Mouse (Mus musculus): ENCODE results near the gene Yipf4. TPM values are rescaled to one million over a fixed set of nuclear protein-coding genes. Genes with fewer than 3 reads are reported as not detected.

Yipf4 gene
- polyA plus RNA-seq, 1 experiment from 2014 or later: 62.2 TPM

- no peaks in the 10 kb centered on the region for H3K9me3 ChIP-seq (ENCODE audit: control insufficient read depth, low read length)
- H3K36me3 ChIP-seq (replicated peaks; ENCODE audit: control insufficient read depth, insufficient read depth): no peaks in the 10 kb centered on the region
- H3K4me1 ChIP-seq (replicated peaks; ENCODE audit: control insufficient read depth, insufficient read depth, low read length): no peaks in the 10 kb centered on the region
- ATAC-seq (ENCODE audit: low FRiP score) (no peak), DNase-seq (ENCODE audit: low spot score) (no peak)
- H3K27me3 ChIP-seq (ENCODE audit: control insufficient read depth, insufficient read depth, low read length): no peaks in the 10 kb centered on the region
- H3K9ac ChIP-seq: no peak overlapping the region
- 85% methylated on average over 2 of the region's 2 CpGs for WGBS
- H3K4me3 ChIP-seq (replicated peaks; ENCODE audit: low read length): no peak overlapping the region
- H3K27ac ChIP-seq: no peak overlapping the region
- no peak overlapping the region for H3K4me2 ChIP-seq (replicated peaks)
These were observed 23.0 kb downstream of the Yipf4 start for GRCm38 (mm10) chr17:74512308-74512707.

GRCm38 (mm10) chr17:74522797-74523723 is 33.8 kb downstream of the Yipf4 start:
- H3K36me3 ChIP-seq (replicated peaks; ENCODE audit: control insufficient read depth, insufficient read depth): no peaks in the 10 kb centered on the region
- H3K4me3 ChIP-seq (replicated peaks; ENCODE audit: low read length): no peak overlapping the region
- H3K9me3 ChIP-seq (ENCODE audit: control insufficient read depth, low read length): no peaks in the 10 kb centered on the region
- H3K4me2 ChIP-seq (replicated peaks): no peak overlapping the region
- no peak overlapping the region for H3K27ac ChIP-seq
- no peak overlapping the region for H3K9ac ChIP-seq
- WGBS: 86% methylated on average over 8 of the region's 8 CpGs
- no peak for DNase-seq (ENCODE audit: low spot score)
- no peak for ATAC-seq (ENCODE audit: low FRiP score)
- peaks cover 11% of the 10 kb centered on the region for H3K4me1 ChIP-seq (replicated peaks; ENCODE audit: control insufficient read depth, insufficient read depth, low read length)
- no peaks in the 10 kb centered on the region for H3K27me3 ChIP-seq (ENCODE audit: control insufficient read depth, insufficient read depth, low read length)

- Histone ChIP-seq H3K4me2 (replicated peaks) (no peak overlapping the region), H3K27ac (no peak overlapping the region), H3K9ac (no peak overlapping the region), H3K36me3 (replicated peaks; ENCODE audit: control insufficient read depth, insufficient read depth) (no peaks in the 10 kb centered on the region), H3K4me1 (replicated peaks; ENCODE audit: control insufficient read depth, insufficient read depth, low read length) (peaks cover 27% of the 10 kb centered on the region), H3K4me3 (replicated peaks; ENCODE audit: low read length) (no peak overlapping the region), H3K27me3 (ENCODE audit: control insufficient read depth, insufficient read depth, low read length) (no peaks in the 10 kb centered on the region), H3K9me3 (ENCODE audit: control insufficient read depth, low read length) (no peaks in the 10 kb centered on the region)
- 97% methylated on average over 2 of the region's 2 CpGs for WGBS
- ATAC-seq (ENCODE audit: low FRiP score) (no peak), DNase-seq (ENCODE audit: low spot score) (no peak)
These were observed 36.8 kb downstream of the Yipf4 start for GRCm38 (mm10) chr17:74526117-74526516.

- Histone ChIP-seq H3K4me2 (replicated peaks) (peak overlapping the region; percentile 58), H3K4me1 (replicated peaks; ENCODE audit: control insufficient read depth, insufficient read depth, low read length) (peaks cover 27% of the 10 kb centered on the region), H3K36me3 (replicated peaks; ENCODE audit: control insufficient read depth, insufficient read depth) (no peaks in the 10 kb centered on the region), H3K27ac (peak overlapping the region; percentile 97), H3K4me3 (replicated peaks; ENCODE audit: low read length) (peak overlapping the region; percentile 97), H3K9me3 (ENCODE audit: control insufficient read depth, low read length) (no peaks in the 10 kb centered on the region), H3K27me3 (ENCODE audit: control insufficient read depth, insufficient read depth, low read length) (no peaks in the 10 kb centered on the region), H3K9ac (peak overlapping the region; percentile 71)
- no peak for ATAC-seq (ENCODE audit: low FRiP score)
- WGBS: 88% methylated on average over 9 of the region's 9 CpGs
- no peak for DNase-seq (ENCODE audit: low spot score)
These were observed 37.7 kb downstream of the Yipf4 start for GRCm38 (mm10) chr17:74526806-74527653.

GRCm38 (mm10) chr17:74527729-74528607 is 38.7 kb downstream of the Yipf4 start, which contains the start of gene Birc6:
Birc6 (plus strand) TSS chr17:74528295.
- peak within 1 kb of the TSS; percentile 97 for H3K4me3 ChIP-seq (replicated peaks; ENCODE audit: low read length)
- peak; percentile 100 for DNase-seq (ENCODE audit: low spot score)
- ATAC-seq (ENCODE audit: low FRiP score): peak; percentile 97
- peak within 1 kb of the TSS; percentile 97 for H3K27ac ChIP-seq
- H3K27me3 ChIP-seq (ENCODE audit: control insufficient read depth, insufficient read depth, low read length): no peaks in the 10 kb centered on the region
- no peaks in the 10 kb centered on the region for H3K36me3 ChIP-seq (replicated peaks; ENCODE audit: control insufficient read depth, insufficient read depth)
- under 1% methylated on average over 69 of the region's 71 CpGs for WGBS
- peak within 1 kb of the TSS; percentile 98 for H3K9ac ChIP-seq
- H3K4me1 ChIP-seq (replicated peaks; ENCODE audit: control insufficient read depth, insufficient read depth, low read length): peaks cover 27% of the 10 kb centered on the region
- no peaks in the 10 kb centered on the region for H3K9me3 ChIP-seq (ENCODE audit: control insufficient read depth, low read length)
- peak within 1 kb of the TSS; percentile 84 for H3K4me2 ChIP-seq (replicated peaks)

GRCm38 (mm10) chr17:74528648-74529532 is 39.6 kb downstream of the Yipf4 start:
- peaks cover 27% of the 10 kb centered on the region for H3K4me1 ChIP-seq (replicated peaks; ENCODE audit: control insufficient read depth, insufficient read depth, low read length)
- peak overlapping the region; percentile 97 for H3K4me3 ChIP-seq (replicated peaks; ENCODE audit: low read length)
- under 1% methylated on average over 63 of the region's 72 CpGs for WGBS
- DNase-seq (ENCODE audit: low spot score) (no peak), ATAC-seq (ENCODE audit: low FRiP score) (peak; percentile 55)
- H3K9ac ChIP-seq: peak overlapping the region; percentile 98
- no peaks in the 10 kb centered on the region for H3K9me3 ChIP-seq (ENCODE audit: control insufficient read depth, low read length)
- no peaks in the 10 kb centered on the region for H3K36me3 ChIP-seq (replicated peaks; ENCODE audit: control insufficient read depth, insufficient read depth)
- H3K27me3 ChIP-seq (ENCODE audit: control insufficient read depth, insufficient read depth, low read length): no peaks in the 10 kb centered on the region
- peak overlapping the region; percentile 97 for H3K27ac ChIP-seq
- H3K4me2 ChIP-seq (replicated peaks): peak overlapping the region; percentile 84

GRCm38 (mm10) chr17:74529533-74529824 is 40.2 kb downstream of the Yipf4 start:
- ATAC-seq (ENCODE audit: low FRiP score) (no peak), DNase-seq (ENCODE audit: low spot score) (no peak)
- Histone ChIP-seq H3K27ac (peak overlapping the region; percentile 97), H3K4me1 (replicated peaks; ENCODE audit: control insufficient read depth, insufficient read depth, low read length) (peaks cover 27% of the 10 kb centered on the region), H3K27me3 (ENCODE audit: control insufficient read depth, insufficient read depth, low read length) (no peaks in the 10 kb centered on the region), H3K9me3 (ENCODE audit: control insufficient read depth, low read length) (no peaks in the 10 kb centered on the region), H3K9ac (peak overlapping the region; percentile 98), H3K36me3 (replicated peaks; ENCODE audit: control insufficient read depth, insufficient read depth) (no peaks in the 10 kb centered on the region), H3K4me3 (replicated peaks; ENCODE audit: low read length) (peak overlapping the region; percentile 97), H3K4me2 (replicated peaks) (peak overlapping the region; percentile 84)
- 20% methylated on average over 3 of the region's 3 CpGs for WGBS

- no peak overlapping the region for H3K4me3 ChIP-seq (replicated peaks; ENCODE audit: low read length)
- H3K27ac ChIP-seq: no peak overlapping the region
- no peaks in the 10 kb centered on the region for H3K36me3 ChIP-seq (replicated peaks; ENCODE audit: control insufficient read depth, insufficient read depth)
- no peak overlapping the region for H3K9ac ChIP-seq
- H3K27me3 ChIP-seq (ENCODE audit: control insufficient read depth, insufficient read depth, low read length): no peaks in the 10 kb centered on the region
- no peaks in the 10 kb centered on the region for H3K9me3 ChIP-seq (ENCODE audit: control insufficient read depth, low read length)
- WGBS: 93% methylated on average over 4 of the region's 4 CpGs
- H3K4me1 ChIP-seq (replicated peaks; ENCODE audit: control insufficient read depth, insufficient read depth, low read length): peaks cover 9% of the 10 kb centered on the region
- ATAC-seq (ENCODE audit: low FRiP score): no peak
- DNase-seq (ENCODE audit: low spot score): no peak
- no peak overlapping the region for H3K4me2 ChIP-seq (replicated peaks)
These were observed 45.7 kb downstream of the Yipf4 start for GRCm38 (mm10) chr17:74534971-74535370.
